Mouse (Mus musculus) ES-E14 (cell line): Measurements from ENCODE around the gene Mcat.

ENCODE experiments used
- ZC3H11A ChIP-seq: IDR thresholded peaks from 2 replicates; pipeline ENCODE4 v1.6.1; 2012; ENCODE audit warnings: low read depth, mild to moderate bottlenecking, inconsistent platforms, low read length, borderline replicate concordance
- ZNF384 ChIP-seq: IDR thresholded peaks from 2 replicates; pipeline ENCODE4 v1.6.1; 2012; ENCODE audit warnings: low read depth, low read length, inconsistent platforms

GRCm38 (mm10) chr15:83550137-83550536 is 13.4 kb downstream of the Mcat start:
- no peak for TF ChIP-seq ZNF384
- TF ChIP-seq ZC3H11A, result no peak
